Mouse (Mus musculus) lung, embryonic 16.5 days (tissue): ENCODE data around the gene Rabgap1l. TPM values are rescaled to one million over a fixed set of nuclear protein-coding genes. Genes with fewer than 3 reads are reported as not detected.

Source experiments
- ATAC-seq: fragments of 200-750 bp; cut with Nextera tagmentation; 2 replicates; pipeline ENCODE4 v1.8.0; 2017; ENCODE audit warnings: low read depth, mild to moderate bottlenecking, moderate library complexity
- H3K27ac ChIP-seq: fragments of 300-500 bp; sonication (generic); 2 replicates; pipeline ENCODE4 v1.5.1; 2014; ENCODE audit warnings: mild to moderate bottlenecking, control low read depth, low read length
- H3K27me3 ChIP-seq: fragments of 300-500 bp; sonication (generic); 2 replicates; pipeline ENCODE4 v1.6.1; 2014; ENCODE audit warnings: low read depth, low read length, mixed read lengths; ENCODE audit not compliant: control insufficient read depth, insufficient read depth
- H3K36me3 ChIP-seq: fragments of 300-500 bp; sonication (generic); 2 replicates; pipeline ENCODE4 v1.6.1; 2014; ENCODE audit warnings: low read length; ENCODE audit not compliant: control insufficient read depth, insufficient read depth
- H3K4me1 ChIP-seq: fragments of 300-500 bp; sonication (generic); replicated peaks from 2 replicates; pipeline ENCODE4 v1.6.1; 2014; ENCODE audit warnings: low read length, mixed read lengths; ENCODE audit not compliant: control insufficient read depth, insufficient read depth
- H3K4me2 ChIP-seq: fragments of 300-500 bp; sonication (generic); 2 replicates; pipeline ENCODE4 v1.6.1; 2014; ENCODE audit warnings: low read depth, low read length, control low read depth
- H3K4me3 ChIP-seq: fragments of 300-500 bp; sonication (generic); 2 replicates; pipeline ENCODE4 v1.5.1; 2014; ENCODE audit warnings: mild to moderate bottlenecking, low read length, control low read depth
- H3K9ac ChIP-seq: fragments of 300-500 bp; sonication (generic); 2 replicates; pipeline ENCODE4 v1.6.1; 2014; ENCODE audit warnings: low read length, control low read depth
- H3K9me3 ChIP-seq: fragments of 300-500 bp; sonication (generic); 2 replicates; pipeline ENCODE4 v1.6.1; 2016; ENCODE audit warnings: low read length; ENCODE audit not compliant: control insufficient read depth
- WGBS: fragments of 180-500 bp; shearing (Covaris S2); extraction: QIAGEN DNeasy Blood & Tissue Kit; methylation state at CpG from one replicate; pipeline ENCODE4 v1.1.7; 2014; 5-methylcytosine and 5-hydroxymethylcytosine counted together
- polyA plus RNA-seq: library from polyadenylated mRNA; unstranded; fragments of >200 nt; fragmentation: Nextera tagmentation; extraction: Ambion mirVana; gene quantifications from 2 replicates; pipeline ENCODE4 v1.2.1, GENCODE M21; 2015

Rabgap1l gene
- polyA plus RNA-seq, 1 experiment from 2014 or later, result 28.2 TPM

DNA sequence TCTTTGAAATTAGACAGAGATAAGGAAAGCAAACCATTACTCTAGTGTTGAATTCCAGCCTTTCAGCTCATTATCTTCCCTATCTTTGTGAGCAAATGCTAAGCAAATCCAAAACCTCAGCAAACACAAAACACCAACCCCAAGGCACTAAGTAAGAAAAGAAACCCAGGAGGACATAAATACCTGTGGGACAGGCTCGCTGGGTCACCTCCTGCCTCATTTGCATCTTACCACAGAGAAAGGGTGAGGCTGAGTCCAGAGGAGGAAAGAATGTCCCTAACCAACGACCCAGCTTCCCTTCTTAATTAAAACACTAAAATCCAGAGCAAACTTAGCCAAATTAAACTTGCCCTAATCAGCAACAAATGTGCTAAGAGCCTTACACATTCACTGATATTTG is 481.1 kb downstream of the Rabgap1l start:
- Histone ChIP-seq H3K27ac (no peak overlapping the region), H3K9me3 (no peaks in the 10 kb centered on the region), H3K4me1 (peaks cover 12% of the 10 kb centered on the region), H3K9ac (no peak overlapping the region), H3K27me3 (no peaks in the 10 kb centered on the region), H3K36me3 (no peaks in the 10 kb centered on the region), H3K4me2 (no peak overlapping the region), H3K4me3 (no peak overlapping the region)
- WGBS, result 23% methylated on average over 2 of the region's 2 CpGs
- ATAC-seq, result no peak

DNA sequence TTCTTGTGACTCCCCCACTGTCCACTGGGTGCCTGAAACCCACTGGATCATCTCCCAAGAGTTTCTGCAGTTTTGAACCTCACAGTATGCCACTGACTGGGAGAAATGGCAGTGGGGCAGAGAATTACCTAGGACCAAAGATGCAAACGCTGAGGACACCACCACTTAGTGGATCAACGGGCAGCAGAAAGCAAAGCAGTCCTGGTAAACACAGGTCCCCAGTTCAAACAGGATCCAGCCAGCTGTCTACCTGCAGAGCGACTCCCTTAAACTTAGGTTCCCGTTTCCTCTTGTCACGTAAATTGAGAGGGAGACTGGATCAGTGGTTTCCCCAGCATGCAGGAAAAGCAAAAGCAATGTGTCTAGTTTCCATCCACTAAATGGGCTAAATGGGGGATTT is 483.1 kb downstream of the Rabgap1l start:
- Histone ChIP-seq H3K4me1 (peaks cover 14% of the 10 kb centered on the region), H3K27me3 (no peaks in the 10 kb centered on the region), H3K4me2 (no peak overlapping the region), H3K9ac (no peak overlapping the region), H3K4me3 (no peak overlapping the region), H3K9me3 (no peaks in the 10 kb centered on the region), H3K27ac (peak overlapping the region; percentile 14; the same call in 1 of the 2 replicates), H3K36me3 (no peaks in the 10 kb centered on the region)
- ATAC-seq, result no peak
- WGBS, result 42% methylated on average over 5 of the region's 5 CpGs

DNA sequence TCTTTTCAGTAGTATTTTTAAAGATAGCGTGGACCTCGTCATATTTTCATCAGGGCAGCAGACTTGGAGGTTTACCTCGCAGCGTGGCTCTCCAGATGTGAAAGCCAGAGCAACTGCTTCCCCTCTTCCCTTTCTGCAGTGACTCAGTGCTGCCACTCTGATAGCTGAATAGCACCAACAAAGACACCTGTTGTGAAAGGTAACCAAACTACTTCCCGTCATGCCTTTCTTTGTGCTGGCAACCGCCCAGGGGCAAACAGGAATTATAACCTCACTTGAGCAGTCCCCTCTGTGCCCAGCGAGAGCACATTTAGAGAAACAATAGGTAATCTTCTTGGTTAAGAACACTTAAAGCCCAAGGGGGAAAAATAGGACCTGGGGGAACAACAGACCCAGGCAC is 484.0 kb downstream of the Rabgap1l start:
- H3K27ac ChIP-seq, result peak overlapping the region; percentile 86
- 0 out of 2 replicates have a peak overlapping the region, but pooled peaks have one; percentile 42 for H3K9ac ChIP-seq
- 18% methylated on average over 7 of the region's 7 CpGs for WGBS
- H3K36me3 ChIP-seq, result no peaks in the 10 kb centered on the region
- peak overlapping the region; percentile 38 for H3K4me2 ChIP-seq
- peaks cover 14% of the 10 kb centered on the region for H3K4me1 ChIP-seq
- H3K4me3 ChIP-seq, result peak overlapping the region; percentile 39
- no peaks in the 10 kb centered on the region for H3K27me3 ChIP-seq
- H3K9me3 ChIP-seq, result no peaks in the 10 kb centered on the region
- peak; percentile 73 for ATAC-seq

DNA sequence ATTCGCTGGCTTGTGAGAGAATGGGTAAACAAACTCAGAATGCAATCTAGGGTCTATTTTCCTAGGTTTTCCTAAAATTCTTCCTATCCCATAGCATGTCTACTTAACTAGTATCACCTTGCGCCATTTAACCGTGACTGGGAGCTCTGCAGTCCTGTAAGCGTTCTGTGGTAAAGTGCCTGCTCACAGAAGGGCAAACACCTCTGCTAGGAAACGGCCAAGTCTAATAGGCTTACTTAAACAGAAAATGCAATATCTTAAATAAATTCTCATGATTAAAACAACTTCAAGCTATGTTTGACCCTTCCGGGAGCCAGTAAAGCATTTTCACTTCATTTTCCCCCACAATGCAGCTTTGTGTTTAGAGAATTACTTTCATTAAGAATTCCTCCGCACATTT is 484.5 kb downstream of the Rabgap1l start:
- H3K9ac ChIP-seq, result 0 out of 2 replicates have a peak overlapping the region, but pooled peaks have one; percentile 39
- H3K36me3 ChIP-seq, result no peaks in the 10 kb centered on the region
- no peaks in the 10 kb centered on the region for H3K9me3 ChIP-seq
- no peaks in the 10 kb centered on the region for H3K27me3 ChIP-seq
- peak overlapping the region; percentile 38 for H3K4me2 ChIP-seq
- H3K27ac ChIP-seq, result peak overlapping the region; percentile 86
- peaks cover 14% of the 10 kb centered on the region for H3K4me1 ChIP-seq
- H3K4me3 ChIP-seq, result peak overlapping the region; percentile 39
- WGBS, result 40% methylated on average over 7 of the region's 7 CpGs
- ATAC-seq, result peak; percentile 54; the same call in 1 of the 2 replicates

DNA sequence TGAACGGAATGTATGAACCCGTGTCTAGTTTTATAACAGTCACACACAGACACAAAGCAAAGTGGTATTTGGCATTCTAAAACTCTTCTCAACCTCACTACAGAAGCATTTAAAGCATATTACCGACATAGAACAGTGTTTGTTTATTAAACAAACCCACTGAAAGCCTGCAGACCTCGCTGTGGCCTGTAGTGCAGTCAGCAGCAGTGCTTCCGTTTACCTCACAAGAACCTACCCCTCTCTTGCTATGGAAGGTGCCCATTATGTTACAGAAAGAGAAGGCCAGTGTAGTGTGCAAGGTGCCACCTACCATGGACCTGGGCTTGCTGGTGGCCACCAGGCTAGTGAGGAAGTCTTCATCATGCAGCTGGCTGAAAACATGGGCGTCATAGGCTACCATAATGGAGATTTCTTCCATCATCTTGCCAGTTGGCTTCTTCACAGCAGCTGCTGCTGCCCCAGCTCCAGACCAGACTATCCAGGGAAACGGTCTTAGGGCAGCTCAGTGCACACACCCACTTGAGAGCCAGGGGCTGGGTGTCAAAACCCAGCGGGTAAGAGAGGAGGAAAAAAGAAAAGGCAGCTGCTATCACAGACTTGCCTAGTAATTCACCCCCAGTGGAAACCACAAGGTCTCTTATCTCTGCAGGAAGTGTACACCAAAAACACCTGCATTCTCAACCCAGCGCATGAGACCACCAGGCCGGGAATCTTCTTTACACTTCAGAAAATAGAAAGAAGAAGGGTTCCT is 486.0 kb downstream of the Rabgap1l start:
- Histone ChIP-seq H3K4me3 (peak overlapping the region; percentile 29), H3K9me3 (no peaks in the 10 kb centered on the region), H3K9ac (peak overlapping the region; percentile 24), H3K4me2 (peak overlapping the region; percentile 41), H3K27ac (peak overlapping the region; percentile 77), H3K36me3 (no peaks in the 10 kb centered on the region), H3K4me1 (peaks cover 14% of the 10 kb centered on the region), H3K27me3 (no peaks in the 10 kb centered on the region)
- WGBS, result 29% methylated on average over 10 of the region's 10 CpGs
- peak; percentile 44 for ATAC-seq

DNA sequence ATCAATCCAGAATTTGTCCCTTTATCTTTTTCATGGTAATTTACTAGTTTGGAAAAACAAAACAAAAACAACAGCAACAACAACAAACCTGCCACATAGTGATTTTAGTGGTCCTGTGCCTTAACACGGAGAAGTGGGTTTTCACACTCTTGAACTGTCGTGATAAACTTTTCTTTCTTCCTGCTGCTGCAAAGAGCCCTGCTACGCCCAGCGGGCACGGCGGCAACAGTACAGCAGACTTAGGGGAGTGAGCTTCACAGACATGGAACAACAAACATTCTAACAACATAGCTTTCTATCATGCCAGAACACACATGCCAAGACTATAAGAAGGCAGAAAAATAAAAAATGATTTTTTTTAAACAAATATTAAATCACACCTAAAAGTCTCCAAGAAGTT is 486.7 kb downstream of the Rabgap1l start:
- no peak for ATAC-seq
- Histone ChIP-seq H3K4me2 (peak overlapping the region; percentile 25), H3K9me3 (no peaks in the 10 kb centered on the region), H3K27ac (peak overlapping the region; percentile 43), H3K4me1 (peaks cover 14% of the 10 kb centered on the region), H3K4me3 (peak overlapping the region; percentile 20), H3K27me3 (no peaks in the 10 kb centered on the region), H3K36me3 (no peaks in the 10 kb centered on the region), H3K9ac (no peak overlapping the region)
- WGBS, result 28% methylated on average over 6 of the region's 6 CpGs

DNA sequence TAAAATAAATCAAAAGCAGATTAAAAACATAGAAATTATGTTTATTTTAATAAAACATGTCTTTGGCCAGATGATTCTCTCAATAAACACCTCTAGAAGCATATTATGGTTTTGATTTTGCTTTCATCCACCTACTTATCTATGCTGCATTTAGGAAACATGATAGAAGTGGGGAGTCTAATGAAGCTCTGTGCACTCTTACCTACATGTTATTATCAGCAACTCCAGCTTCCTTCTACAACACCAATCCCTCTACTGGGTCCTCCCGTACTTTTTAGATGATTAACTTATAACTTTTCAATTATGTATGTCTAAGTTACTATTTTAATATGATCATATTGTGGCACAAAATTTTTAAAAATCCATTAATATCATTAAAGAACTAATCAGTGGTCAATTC is 487.2 kb downstream of the Rabgap1l start:
- Histone ChIP-seq H3K27ac (no peak overlapping the region), H3K4me1 (peaks cover 14% of the 10 kb centered on the region), H3K27me3 (no peaks in the 10 kb centered on the region), H3K9me3 (no peaks in the 10 kb centered on the region), H3K9ac (no peak overlapping the region), H3K4me2 (no peak overlapping the region), H3K36me3 (no peaks in the 10 kb centered on the region), H3K4me3 (no peak overlapping the region)
- WGBS, result 78% methylated on average over 1 of the region's 1 CpGs
- no peak for ATAC-seq

DNA sequence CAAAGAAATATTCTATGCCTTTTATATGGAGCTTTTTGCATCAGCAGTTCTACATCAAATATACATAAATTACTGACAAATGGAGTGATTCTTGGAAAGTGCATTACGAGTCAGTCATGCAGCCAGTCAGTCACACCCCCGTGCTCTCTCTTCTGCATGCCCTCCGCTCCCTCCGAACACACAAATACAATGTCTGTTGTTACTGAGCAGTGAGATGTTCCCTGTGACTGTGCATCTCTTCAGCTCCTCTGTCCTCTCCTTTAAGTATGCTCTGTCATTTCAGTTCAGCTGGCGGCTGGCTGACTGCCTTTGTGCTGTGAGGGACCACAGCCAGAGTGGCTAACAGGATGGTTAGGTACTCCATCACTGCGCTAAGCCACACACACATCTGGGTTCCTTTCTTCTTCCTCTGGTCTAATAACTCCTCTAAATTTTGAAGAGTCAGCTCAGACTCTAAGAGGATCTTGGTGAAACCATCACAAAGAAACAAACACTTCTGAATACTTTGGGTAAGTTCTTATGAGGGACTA is 488.0 kb downstream of the Rabgap1l start:
- 67% methylated on average over 6 of the region's 6 CpGs for WGBS
- Histone ChIP-seq H3K4me3 (no peak overlapping the region), H3K27me3 (no peaks in the 10 kb centered on the region), H3K9me3 (no peaks in the 10 kb centered on the region), H3K27ac (no peak overlapping the region), H3K4me1 (peaks cover 9% of the 10 kb centered on the region), H3K9ac (no peak overlapping the region), H3K4me2 (no peak overlapping the region), H3K36me3 (no peaks in the 10 kb centered on the region)
- no peak for ATAC-seq

DNA sequence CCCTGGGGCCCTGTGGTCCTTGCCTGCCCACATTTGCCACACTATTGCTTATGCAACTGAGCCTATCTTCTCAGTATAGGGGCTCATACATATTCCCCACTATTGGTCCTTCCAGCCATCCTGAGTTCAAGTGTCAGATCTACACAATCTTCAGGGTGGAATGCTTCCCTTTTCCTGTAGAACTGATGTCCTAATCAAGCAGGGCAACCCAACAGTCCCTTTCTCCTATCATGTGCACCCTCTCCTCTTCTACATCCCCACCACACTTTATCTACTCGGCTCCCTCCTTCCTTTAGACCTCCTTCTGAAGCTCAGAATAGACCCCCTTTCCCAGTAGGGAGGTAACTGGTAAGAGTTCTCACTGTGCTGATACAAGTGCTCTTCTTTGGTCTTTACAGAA is 490.7 kb downstream of the Rabgap1l start:
- Histone ChIP-seq H3K27me3 (no peaks in the 10 kb centered on the region), H3K9ac (no peak overlapping the region), H3K36me3 (no peaks in the 10 kb centered on the region), H3K9me3 (no peaks in the 10 kb centered on the region), H3K4me3 (no peak overlapping the region), H3K27ac (no peak overlapping the region), H3K4me1 (peaks cover 6% of the 10 kb centered on the region), H3K4me2 (no peak overlapping the region)
- ATAC-seq, result no peak
- WGBS, result 74% methylated on average over 1 of the region's 1 CpGs
